Mouse (Mus musculus) splenic B cell, adult 2 months (primary cell): ENCODE measurements at regions not wholly inside any gene's neighbourhood (a gene's known extent, or its start where the extent isn't known, plus 50 kb on each side); places are given as distances from the start of the nearest gene placed in this dataset.

ENCODE experiments used
- DNase-seq: peaks from one replicate; pipeline ENCODE4 v3.0.0-alpha.2; 2011; ENCODE audit warnings: low read depth, low spot score
- H3K27me3 ChIP-seq: 2 replicates; pipeline ENCODE4 v1.6.1; 2012; ENCODE audit warnings: mild to moderate bottlenecking, low read length, moderate library complexity, mixed read lengths; ENCODE audit not compliant: control insufficient read depth, poor library complexity, insufficient read depth, severe bottlenecking
- H3K36me3 ChIP-seq: 2 replicates; pipeline ENCODE4 v1.6.1; 2012; ENCODE audit warnings: mild to moderate bottlenecking, low read length, moderate library complexity, mixed read lengths; ENCODE audit not compliant: control insufficient read depth, poor library complexity, insufficient read depth, severe bottlenecking

GRCm38 (mm10) chr6:31231821-31232220 lies 166.7 kb upstream of the Mkln1 start:
- H3K27me3 ChIP-seq: no peaks in the 10 kb centered on the region

GRCm38 (mm10) chr6:31233252-31233993 lies 165.1 kb upstream of the Mkln1 start:
- DNase-seq: peak; percentile 93
- no peaks in the 10 kb centered on the region for H3K36me3 ChIP-seq
- H3K27me3 ChIP-seq: no peaks in the 10 kb centered on the region

More at GRCm38 (mm10) chr6:31231821-31232220, 166.7 kb upstream of the Mkln1 start:
- no peak for DNase-seq
- no peaks in the 10 kb centered on the region for H3K36me3 ChIP-seq

GRCm38 (mm10) chr6:31240051-31240450 lies 158.5 kb upstream of the Mkln1 start:
- Histone ChIP-seq H3K27me3 (no peaks in the 10 kb centered on the region), H3K36me3 (no peaks in the 10 kb centered on the region)
- DNase-seq: peak; percentile 17

- DNase-seq: no peak
- H3K36me3 ChIP-seq: no peaks in the 10 kb centered on the region
Observed at GRCm38 (mm10) chr6:31250526-31250925, 148.0 kb upstream of the Mkln1 start.

GRCm38 (mm10) chr6:31253251-31253935 lies 145.1 kb upstream of the Mkln1 start:
- peak; percentile 9 for DNase-seq
- no peaks in the 10 kb centered on the region for H3K27me3 ChIP-seq
- H3K36me3 ChIP-seq: no peaks in the 10 kb centered on the region

More at GRCm38 (mm10) chr6:31250526-31250925, 148.0 kb upstream of the Mkln1 start:
- no peaks in the 10 kb centered on the region for H3K27me3 ChIP-seq

GRCm38 (mm10) chr6:31260645-31261345 lies 137.7 kb upstream of the Mkln1 start:
- no peak for DNase-seq
- Histone ChIP-seq H3K36me3 (no peaks in the 10 kb centered on the region), H3K27me3 (no peaks in the 10 kb centered on the region)

- no peaks in the 10 kb centered on the region for H3K27me3 ChIP-seq
- DNase-seq: no peak
- no peaks in the 10 kb centered on the region for H3K36me3 ChIP-seq
Observed at GRCm38 (mm10) chr6:31261797-31262540, 136.6 kb upstream of the Mkln1 start.

- Histone ChIP-seq H3K27me3 (no peaks in the 10 kb centered on the region), H3K36me3 (no peaks in the 10 kb centered on the region)
- no peak for DNase-seq
Observed at GRCm38 (mm10) chr6:31262651-31263050, 135.9 kb upstream of the Mkln1 start.

GRCm38 (mm10) chr6:31263821-31264220 lies 134.7 kb upstream of the Mkln1 start:
- no peaks in the 10 kb centered on the region for H3K36me3 ChIP-seq

GRCm38 (mm10) chr6:31266441-31267040 lies 132.0 kb upstream of the Mkln1 start:
- DNase-seq: no peak
- no peaks in the 10 kb centered on the region for H3K27me3 ChIP-seq

More at GRCm38 (mm10) chr6:31263821-31264220, 134.7 kb upstream of the Mkln1 start:
- DNase-seq: no peak
- H3K27me3 ChIP-seq: no peaks in the 10 kb centered on the region

GRCm38 (mm10) chr6:31268057-31268456 lies 130.5 kb upstream of the Mkln1 start:
- H3K27me3 ChIP-seq: no peaks in the 10 kb centered on the region
- DNase-seq: no peak
- H3K36me3 ChIP-seq: no peaks in the 10 kb centered on the region

More at GRCm38 (mm10) chr6:31266441-31267040, 132.0 kb upstream of the Mkln1 start:
- H3K36me3 ChIP-seq: no peaks in the 10 kb centered on the region

- no peak for DNase-seq
- no peaks in the 10 kb centered on the region for H3K27me3 ChIP-seq
- no peaks in the 10 kb centered on the region for H3K36me3 ChIP-seq
Observed at GRCm38 (mm10) chr6:31273816-31274215, 124.7 kb upstream of the Mkln1 start.

- Histone ChIP-seq H3K36me3 (no peaks in the 10 kb centered on the region), H3K27me3 (no peaks in the 10 kb centered on the region)
- no peak for DNase-seq
Observed at GRCm38 (mm10) chr6:31274236-31274635, 124.3 kb upstream of the Mkln1 start.

- DNase-seq: no peak
- Histone ChIP-seq H3K27me3 (no peaks in the 10 kb centered on the region), H3K36me3 (no peaks in the 10 kb centered on the region)
Observed at GRCm38 (mm10) chr6:31277792-31278191, 120.7 kb upstream of the Mkln1 start.
